ENCODE assay signal across 9 mouse cellular contexts in the genomic region with DNA sequence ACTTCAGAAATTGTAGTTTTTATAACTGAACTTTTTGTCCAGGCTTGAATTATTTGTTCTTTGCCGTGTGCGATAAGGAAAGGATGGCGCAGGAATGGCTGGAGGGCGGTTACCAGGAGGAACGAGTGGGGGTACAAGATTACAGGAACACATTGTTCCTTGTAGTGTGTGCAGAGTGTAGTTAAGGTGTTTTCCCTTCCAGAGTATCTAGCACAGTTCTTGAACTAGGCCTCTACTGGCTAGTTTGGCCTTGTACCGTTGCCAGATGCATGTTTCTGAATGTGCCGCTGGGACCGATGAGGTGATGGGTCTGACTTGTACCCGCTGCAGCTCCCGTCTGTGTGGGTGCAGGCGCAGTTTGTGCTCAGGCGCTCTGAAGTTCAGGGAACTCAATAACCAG. TPM values are rescaled to one million over a fixed set of nuclear protein-coding genes. Genes with fewer than 3 reads are reported as not detected.
DNase-seq lines count a peak whose midpoint lies in the region; ATAC-seq and TF ChIP-seq lines count a peak whose summit lies in the region.
"Had no signal": no experiment of that assay in that cellular context is flagged by ENCODE, and none has a peak within 500 bp of the region (broad histone marks: within the 10 kb centered on the region; RNA-seq: fewer than 3 reads in every experiment).

No protein-coding gene starts in this region.

- H3K4me2 ChIP-seq in heart, embryonic 16.5 days (ENCODE audit: low read depth, low read length): peak overlapping the region; percentile 48
- peak overlapping the region; percentile 78 for H3K4me2 ChIP-seq in liver, embryonic 15.5 days
- no peak overlapping the region for H3K4me2 ChIP-seq in forebrain, embryonic 12.5 days
- H3K4me2 ChIP-seq: neural tube, embryonic 12.5 days had no signal

- no peaks in the 10 kb centered on the region for H3K36me3 ChIP-seq in ES-E14 (ENCODE audit: control insufficient read depth, insufficient read depth, low read length, poor library complexity, severe bottlenecking)
- H3K36me3 ChIP-seq in heart, embryonic 16.5 days (ENCODE audit: control insufficient read depth, insufficient read depth): no peaks in the 10 kb centered on the region
- peaks cover 12% of the 10 kb centered on the region for H3K36me3 ChIP-seq in liver, embryonic 15.5 days (replicated peaks)
- no peaks in the 10 kb centered on the region for H3K36me3 ChIP-seq in thymus, adult 2 months (ENCODE audit: control insufficient read depth, insufficient read depth, low read length)
- H3K36me3 ChIP-seq in forebrain, embryonic 12.5 days (replicated peaks): no peaks in the 10 kb centered on the region
- H3K36me3 ChIP-seq: neural tube, embryonic 12.5 days had no signal

- H3K4me3 ChIP-seq in ES-E14 (ENCODE audit: insufficient read depth in 1 of 2, low read depth in 1 of 2, low read length in 2 of 2, poor library complexity in 1 of 2, severe bottlenecking in 1 of 2): peak overlapping the region; percentile 0 to 17; a peak in 1 of 4 replicates
- peak overlapping the region; percentile 19; the same call in 1 of the 2 replicates for H3K4me3 ChIP-seq in heart, embryonic 16.5 days (ENCODE audit: low read length)
- peak overlapping the region; percentile 57 for H3K4me3 ChIP-seq in liver, embryonic 15.5 days (replicated peaks)
- H3K4me3 ChIP-seq in thymus, adult 2 months (ENCODE audit: control insufficient read depth, insufficient read depth, low read length): no peak overlapping the region
- no peak overlapping the region for H3K4me3 ChIP-seq in forebrain, embryonic 12.5 days (replicated peaks)
- H3K4me3 ChIP-seq: neural tube, embryonic 12.5 days had no signal

- in situ Hi-C loops in ES-E14 (cut with MboI; ENCODE audit: low sequenced_read_pairs in 2 of 2, unreplicated experiment in 2 of 2): no loop called here

- no peak for DNase-seq in ES-E14 (ENCODE audit: low read depth, low spot score)
- DNase-seq in adrenal gland, postnatal 14 days: peak; percentile 76
- DNase-seq in thymus, adult 2 months: no peak
- no peak for DNase-seq in embryo, embryonic 10.5 days (ENCODE audit: low spot score)
- DNase-seq in left cerebral cortex, adult 9 months (ENCODE audit: low spot score in 2 of 2): no peak

- TF ChIP-seq POLR2A in thymus, adult 2 months (IDR thresholded peaks at IDR 0.05; ENCODE audit: control insufficient read depth, extremely low read depth, insufficient read depth, low read length, poor library complexity): no peak

- 58% methylated on average over 12 of the region's 12 CpGs for WGBS in heart, embryonic 16.5 days
- 26% methylated on average over 12 of the region's 12 CpGs for WGBS in liver, embryonic 15.5 days (ENCODE audit: insufficient replicate concordance)
- 96% methylated on average over 12 of the region's 12 CpGs for WGBS in thymus, adult 2 months
- WGBS in forebrain, embryonic 12.5 days: 84% methylated on average over 12 of the region's 12 CpGs

- H3K27me3 ChIP-seq in heart, embryonic 16.5 days (ENCODE audit: control insufficient read depth, insufficient read depth, low read length): no peaks in the 10 kb centered on the region
- no peaks in the 10 kb centered on the region for H3K27me3 ChIP-seq in liver, embryonic 15.5 days
- H3K27me3 ChIP-seq in thymus, adult 2 months (ENCODE audit: control insufficient read depth, insufficient read depth, low read length): no peaks in the 10 kb centered on the region
- H3K27me3 ChIP-seq in forebrain, embryonic 12.5 days: no peaks in the 10 kb centered on the region
- H3K27me3 ChIP-seq: neural tube, embryonic 12.5 days had no signal

- H3K4me1 ChIP-seq in ES-E14 (ENCODE audit: control insufficient read depth in 2 of 2, insufficient read depth in 2 of 2, low read length in 2 of 2, poor library complexity in 1 of 2): 0 out of 4 replicates have a peak, but pooled peaks cover 0 to 3% of the 10 kb centered on the region in 2 experiments
- H3K4me1 ChIP-seq in heart, embryonic 16.5 days (ENCODE audit: control insufficient read depth, insufficient read depth, low read length): peaks cover 35% of the 10 kb centered on the region
- peaks cover 86% of the 10 kb centered on the region for H3K4me1 ChIP-seq in liver, embryonic 15.5 days (replicated peaks)
- peaks cover 9% of the 10 kb centered on the region for H3K4me1 ChIP-seq in thymus, adult 2 months (replicated peaks; ENCODE audit: control insufficient read depth, insufficient read depth, low read length)
- H3K4me1 ChIP-seq in forebrain, embryonic 12.5 days: peaks cover 33% of the 10 kb centered on the region

- no peaks in the 10 kb centered on the region for H3K9me3 ChIP-seq in ES-E14 (ENCODE audit: control insufficient read depth, insufficient read depth, low read depth, low read length)
- H3K9me3 ChIP-seq in heart, embryonic 16.5 days (replicated peaks; ENCODE audit: control insufficient read depth, low read length): no peaks in the 10 kb centered on the region
- no peaks in the 10 kb centered on the region for H3K9me3 ChIP-seq in liver, embryonic 15.5 days (replicated peaks)
- no peaks in the 10 kb centered on the region for H3K9me3 ChIP-seq in forebrain, embryonic 12.5 days
- H3K9me3 ChIP-seq: neural tube, embryonic 12.5 days had no signal

- H3K27ac ChIP-seq in ES-E14 (ENCODE audit: insufficient read depth, low read depth, low read length, poor library complexity, severe bottlenecking): no peak overlapping the region
- H3K27ac ChIP-seq in heart, embryonic 16.5 days (ENCODE audit: low read length): peak overlapping the region; percentile 57
- H3K27ac ChIP-seq in liver, embryonic 15.5 days (replicated peaks): peak overlapping the region; percentile 96
- H3K27ac ChIP-seq in thymus, adult 2 months (ENCODE audit: control insufficient read depth, insufficient read depth, low read length): no peak overlapping the region
- H3K27ac ChIP-seq in forebrain, embryonic 12.5 days: no peak overlapping the region
- H3K27ac ChIP-seq: neural tube, embryonic 12.5 days had no signal

- no peak for TF ChIP-seq CTCF in thymus, adult 2 months (IDR thresholded peaks at IDR 0.05; ENCODE audit: borderline replicate concordance, control insufficient read depth, extremely low read depth, insufficient read depth, low read length, poor library complexity)

- ATAC-seq in heart, embryonic 16.5 days (replicated peaks; ENCODE audit: extremely low read depth, insufficient read depth, low FRiP score): no peak
- peak; percentile 75 for ATAC-seq in liver, embryonic 15.5 days (ENCODE audit: insufficient read depth)
- ATAC-seq in forebrain, embryonic 12.5 days (ENCODE audit: low FRiP score): no peak

- no peak overlapping the region for H3K9ac ChIP-seq in ES-E14 (ENCODE audit: insufficient read depth, low read depth, low read length, poor library complexity, severe bottlenecking)
- H3K9ac ChIP-seq in heart, embryonic 16.5 days (ENCODE audit: low read length): peak overlapping the region; percentile 48
- H3K9ac ChIP-seq in liver, embryonic 15.5 days: peak overlapping the region; percentile 67
- H3K9ac ChIP-seq in forebrain, embryonic 12.5 days: no peak overlapping the region
- H3K9ac ChIP-seq: neural tube, embryonic 12.5 days had no signal

TF ChIP-seq in ES-E14, 5 proteins besides CTCF, POLR2A, EP300 and RAD21:
- no peak for TF ChIP-seq HCFC1 (IDR thresholded peaks at IDR 0.05; ENCODE audit: borderline replicate concordance, insufficient read depth, low read length)
- no peak for TF ChIP-seq CHD2 (IDR thresholded peaks at IDR 0.05; ENCODE audit: low read depth, low read length)
- no peak for TF ChIP-seq MAFK (IDR thresholded peaks at IDR 0.05; ENCODE audit: insufficient read depth, low read depth, low read length)
- TF ChIP-seq ZC3H11A (IDR thresholded peaks at IDR 0.05; ENCODE audit: borderline replicate concordance, low read depth, low read length): no peak
- no peak for TF ChIP-seq ZNF384 (IDR thresholded peaks at IDR 0.05; ENCODE audit: low read depth, low read length)
TF ChIP-seq in ES-E14: peak in this region for 0.

RNA-seq across cellular contexts. Expression of gene Cyth3, which starts 3.2 kb away (rescaled TPM):
- 8.4 and 11.0 TPM in 2 replicates for total RNA-seq in ES-E14 (2012; rRNA removed)
- 139 and 144 TPM in 2 replicates for total RNA-seq in adrenal gland, postnatal 14 days (2021)
- 59.2 and 59.4 TPM in 2 replicates for polyA plus RNA-seq in heart, embryonic 16.5 days (2015; fragmentation: Nextera tagmentation; extraction: Ambion mirVana)
- polyA plus RNA-seq in liver, embryonic 15.5 days (2015; fragmentation: Nextera tagmentation; extraction: Ambion mirVana): 35.7 and 37.5 TPM in 2 replicates
- 12.9 and 13.4 TPM in 2 replicates for polyA plus RNA-seq in thymus, adult 2 months (2012; rRNA removed)
- 25.7 and 27.8 TPM in 2 replicates for polyA plus RNA-seq in forebrain, embryonic 12.5 days (2016; fragmentation: Nextera tagmentation; extraction: Ambion mirVana)

Comparison
In these comparisons a context has a peak if more than half of its experiments do, and no peak if none do; other contexts are left out.
1. H3K27ac ChIP-seq: peak in heart, embryonic 16.5 days (single experiment) and liver, embryonic 15.5 days (single experiment); none in ES-E14 (single experiment), thymus, adult 2 months (single experiment) and forebrain, embryonic 12.5 days (single experiment).
2. H3K4me3 ChIP-seq: peak in ES-E14 (2 of 2), heart, embryonic 16.5 days (single experiment) and liver, embryonic 15.5 days (single experiment); none in thymus, adult 2 months (single experiment) and forebrain, embryonic 12.5 days (single experiment).
3. H3K9ac ChIP-seq: peak in heart, embryonic 16.5 days (single experiment) and liver, embryonic 15.5 days (single experiment); none in ES-E14 (single experiment) and forebrain, embryonic 12.5 days (single experiment).